Mouse (Mus musculus) stomach, postnatal 0 days (tissue): Measurements from ENCODE around the gene Gm9837.

Source experiments
- CTCF ChIP-seq: IDR thresholded peaks from 2 replicates; pipeline ENCODE4 v1.5.1; 2016; ENCODE audit warnings: antibody characterized with exemption, low read depth, mild to moderate bottlenecking, moderate library complexity
- EP300 ChIP-seq: optimal IDR thresholded peaks from 2 replicates; pipeline ENCODE3; 2016; ENCODE audit warnings: antibody characterized with exemption

DNA sequence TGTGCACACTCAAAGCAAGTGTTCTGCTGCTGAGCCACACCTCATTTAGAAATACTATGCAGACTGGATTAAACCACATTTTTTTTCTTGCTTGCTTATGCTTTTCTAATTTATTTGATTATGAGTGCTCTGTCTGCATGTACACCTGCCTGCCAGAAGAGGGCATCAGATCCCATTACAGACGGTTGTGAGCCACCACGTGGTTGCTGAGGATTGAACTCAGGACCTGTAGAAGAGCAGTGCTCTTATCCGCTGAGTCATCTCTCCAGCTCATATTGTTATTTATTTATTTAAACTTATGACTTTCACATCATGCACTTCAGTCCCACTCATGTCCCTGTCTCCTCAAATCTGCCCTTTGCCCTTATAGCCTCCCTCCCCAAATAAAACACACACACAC lies 15.4 kb upstream of the Gm9837 start:
- TF ChIP-seq CTCF (peak; percentile 65), EP300 (no peak)
